Mouse (Mus musculus) small intestine, adult 2 months (tissue): ENCODE results near the gene Gm7697. TPM values are rescaled to one million over a fixed set of nuclear protein-coding genes. Genes with fewer than 3 reads are reported as not detected.

Experiments used
- polyA plus RNA-seq: library from polyadenylated mRNA; depleted of rRNA; stranded (reverse); fragments of >200 nt; gene quantifications from 2 replicates; pipeline ENCODE4 v1.2.3, GENCODE M21; 2012; rRNA removed

The Gm7697 gene
- polyA plus RNA-seq, 1 experiment, result not detected

Other genes starting within 250 kb of the Gm7697 start
- not detected in 2 replicates for gene Gm9495, start 69.4 kb downstream of the Gm7697 start, polyA plus RNA-seq
- 1.4 and 3.4 TPM in 2 replicates for gene Zfp868, start 102.6 kb upstream of the Gm7697 start, polyA plus RNA-seq
- 0.10 and 0.18 TPM in 2 replicates for gene Zfp964, start 131.5 kb upstream of the Gm7697 start, polyA plus RNA-seq
- 0.33 and 0.38 TPM in 2 replicates for gene Zfp869, start 187.7 kb upstream of the Gm7697 start, polyA plus RNA-seq
- gene Zfp963, start 227.0 kb upstream of the Gm7697 start, polyA plus RNA-seq, result 0.41 and 1.9 TPM in 2 replicates